Mouse (Mus musculus) CH12.LX (cell line): ENCODE data around the gene Mllt10. TPM values are rescaled to one million over a fixed set of nuclear protein-coding genes. Genes with fewer than 3 reads are reported as not detected.

ENCODE experiments used
- DNase-seq: peaks from one replicate; pipeline ENCODE4 v3.0.0-alpha.2; 2013; ENCODE audit errors: extremely low read depth
- H3K27ac ChIP-seq: 2 replicates; pipeline ENCODE4 v1.5.1; 2012; ENCODE audit warnings: low read depth, mild to moderate bottlenecking, control low read depth, moderate library complexity; ENCODE audit not compliant: insufficient read depth
- H3K27me3 ChIP-seq: replicated peaks from 2 replicates; pipeline ENCODE3; 2012; ENCODE audit warnings: inconsistent platforms
- H3K36me3 ChIP-seq, 2 experiments: replicated peaks in 1 of 2; 2 replicates each; pipeline versions ENCODE3 to v1.6.1; 2012; ENCODE audit warnings: inconsistent platforms in 1 of 2, low read length in 1 of 2, mild to moderate bottlenecking in 1 of 2, mixed read lengths in 1 of 2, moderate library complexity in 1 of 2; ENCODE audit not compliant: control insufficient read depth in 1 of 2, insufficient read depth in 1 of 2
- H3K4me1 ChIP-seq, 2 experiments: 2 replicates each; pipeline ENCODE4 v1.6.1; 2012; ENCODE audit warnings: inconsistent platforms in 1 of 2, moderate library complexity in 1 of 2; ENCODE audit not compliant: insufficient read depth in 2 of 2, control insufficient read depth in 1 of 2
- H3K4me2 ChIP-seq: 2 replicates; pipeline ENCODE4 v1.6.1; 2012; ENCODE audit warnings: low read depth, mild to moderate bottlenecking, control low read depth; ENCODE audit not compliant: poor library complexity, insufficient read depth, severe bottlenecking
- H3K4me3 ChIP-seq, 3 experiments: fragments of 150-350 bp in 1 of 3; sonication (generic) in 1 of 3; replicated peaks in 1 of 3; 2 replicates each; pipeline versions ENCODE3 to v1.5.1; 2011 to 2012; ENCODE audit warnings: low read depth in 2 of 3, low read length in 2 of 3, mild to moderate bottlenecking in 2 of 3, moderate library complexity in 2 of 3, control low read depth in 1 of 3, improper control_type of control experiment in 1 of 3, inconsistent platforms in 1 of 3, mixed read lengths in 1 of 3; ENCODE audit not compliant: poor library complexity in 1 of 3
- H3K79me2 ChIP-seq: replicated peaks from 2 replicates; pipeline ENCODE4 v1.6.1; 2012; ENCODE audit warnings: mild to moderate bottlenecking, moderate library complexity; ENCODE audit not compliant: control insufficient read depth, poor library complexity, insufficient read depth, severe bottlenecking; ENCODE audit errors: extremely low read depth
- H3K9ac ChIP-seq: 2 replicates; pipeline ENCODE4 v1.6.1; 2012; ENCODE audit warnings: low read depth, mild to moderate bottlenecking, control low read depth, moderate library complexity; ENCODE audit not compliant: insufficient read depth
- H3K9me3 ChIP-seq: replicated peaks from 2 replicates; pipeline ENCODE3; 2012; ENCODE audit warnings: low read length, inconsistent platforms, mixed read lengths
- BHLHE40 ChIP-seq: IDR thresholded peaks from 2 replicates; pipeline ENCODE4 v1.6.1; 2011; ENCODE audit warnings: mild to moderate bottlenecking, low read depth, low read length, improper control_type of control experiment
- CHD1 ChIP-seq: IDR thresholded peaks from 2 replicates; pipeline ENCODE4 v1.6.1; 2012; ENCODE audit warnings: low read depth, low read length, improper control_type of control experiment, inconsistent platforms
- ELF1 ChIP-seq: IDR thresholded peaks from 2 replicates; pipeline ENCODE4 v1.6.1; 2014; ENCODE audit warnings: low read depth, mild to moderate bottlenecking, inconsistent platforms, low read length, improper control_type of control experiment
- EP300 ChIP-seq: IDR thresholded peaks from 2 replicates; pipeline ENCODE4 v1.6.1; 2011; ENCODE audit warnings: low read length, improper control_type of control experiment
- HCFC1 ChIP-seq: IDR thresholded peaks from 2 replicates; pipeline ENCODE4 v1.6.1; 2012; ENCODE audit warnings: low read depth, mild to moderate bottlenecking, inconsistent platforms, low read length, improper control_type of control experiment
- MAFK ChIP-seq: IDR thresholded peaks from 2 replicates; pipeline ENCODE4 v1.6.1; 2011; ENCODE audit warnings: low read length, improper control_type of control experiment; ENCODE audit not compliant: insufficient replicate concordance
- MAX ChIP-seq: IDR thresholded peaks from 2 replicates; pipeline ENCODE4 v1.6.1; 2011; ENCODE audit warnings: low read length, improper control_type of control experiment
- MEF2A ChIP-seq: IDR thresholded peaks from 2 replicates; pipeline ENCODE4 v1.6.1; 2014; ENCODE audit warnings: low read depth, mild to moderate bottlenecking, inconsistent platforms, low read length, improper control_type of control experiment, borderline replicate concordance
- MYC ChIP-seq: IDR thresholded peaks from 2 replicates; pipeline ENCODE4 v1.6.1; 2011; ENCODE audit warnings: low read depth, mild to moderate bottlenecking, improper control_type of control experiment, low read length
- PAX5 ChIP-seq: IDR thresholded peaks from 2 replicates; pipeline ENCODE4 v1.6.1; 2012; ENCODE audit warnings: low read length, inconsistent platforms, mixed read lengths
- TBP ChIP-seq: conservative IDR thresholded peaks from 2 replicates; pipeline ENCODE4 v1.6.1; 2011; ENCODE audit warnings: low read depth, low read length, improper control_type of control experiment
- USF2 ChIP-seq: conservative IDR thresholded peaks from 2 replicates; pipeline ENCODE4 v1.6.1; 2011; ENCODE audit warnings: low read depth, low read length, improper control_type of control experiment
- ZC3H11A ChIP-seq: IDR thresholded peaks from 2 replicates; pipeline ENCODE4 v1.6.1; 2012; ENCODE audit warnings: low read depth, mild to moderate bottlenecking, inconsistent platforms, low read length, improper control_type of control experiment
- ZMIZ1 ChIP-seq: IDR thresholded peaks from 2 replicates; pipeline ENCODE4 v1.6.1; 2012; ENCODE audit warnings: low read depth, mild to moderate bottlenecking, inconsistent platforms, low read length, improper control_type of control experiment
- dilution Hi-C: fragments of 300-500 bp; cut with MboI; formaldehyde crosslinking; loops from 2 replicates; pipeline ENCODE4 v1.14.3; 2020; ENCODE audit warnings: low sequenced_read_pairs; ENCODE audit not compliant: extremely low pct_unique_long_range_greater_than_20kb, extremely low pct_ligation_motif_present
- in situ Hi-C: fragments of 300-500 bp; cut with MboI; formaldehyde crosslinking; loops from 3 replicates; pipeline ENCODE4 v1.14.3; 2019; ENCODE audit warnings: low sequenced_read_pairs, low pct_ligation_motif_present, low pct_unique_long_range_greater_than_20kb, mixed read lengths
- polyA plus RNA-seq: library from polyadenylated mRNA; unstranded; fragments of >175 nt; gene quantifications from 2 replicates; pipeline ENCODE4 v1.2.1, GENCODE M21; 2012; ENCODE audit warnings: low read depth; ENCODE audit not compliant: insufficient read length
- total RNA-seq, 2 experiments: library from RNA; depleted of rRNA; stranded (reverse); fragments of 300-350 nt in 1 of 2; fragments of >200 nt in 1 of 2; gene quantifications; 2 replicates each; pipeline ENCODE4 v1.2.3; 2012 to 2014

Mllt10 gene
- total and polyA plus RNA-seq, 3 experiments = 22.0 to 39.2 (median 27.2) TPM

DNA sequence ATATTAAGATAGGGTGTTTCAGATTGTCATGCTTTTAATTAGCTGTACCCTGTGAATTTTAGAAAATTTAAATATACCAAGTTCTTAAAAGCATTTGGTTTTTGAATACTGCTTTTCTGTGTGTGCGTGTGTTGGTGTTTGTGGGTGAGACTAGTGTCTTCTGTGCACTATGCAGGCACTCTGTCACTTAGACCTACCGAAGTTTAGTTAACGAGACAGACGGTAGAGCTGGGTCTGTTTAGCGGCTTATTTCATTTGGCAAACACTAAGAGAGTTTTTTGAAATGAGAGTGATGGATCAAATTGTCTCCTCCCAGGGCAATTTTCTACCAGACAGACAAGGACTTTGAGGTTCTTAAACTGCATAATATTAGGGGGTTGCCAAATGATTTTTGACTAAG lies 106.0 kb downstream of the Mllt10 start:
- Histone ChIP-seq H3K9me3 (no peaks in the 10 kb centered on the region), H3K4me1 (peaks cover 0 to 6% of the 10 kb centered on the region in 2 experiments; a peak in 1 of 4 replicates), H3K27ac (no peak overlapping the region), H3K36me3 (peaks cover 22 to 51% of the 10 kb centered on the region in 2 experiments), H3K27me3 (no peaks in the 10 kb centered on the region), H3K9ac (no peak overlapping the region), H3K4me2 (no peak overlapping the region), H3K79me2 (peaks cover 3% of the 10 kb centered on the region), H3K4me3 (no peak overlapping the region)
- TF ChIP-seq USF2 = no peak
- no peak for TF ChIP-seq TBP
- TF ChIP-seq MEF2A = no peak
- no peak for TF ChIP-seq ZC3H11A
- TF ChIP-seq CHD1 = no peak
- no peak for TF ChIP-seq EP300
- no peak for TF ChIP-seq ZMIZ1
- TF ChIP-seq BHLHE40 = no peak
- TF ChIP-seq MYC = no peak
- no peak for TF ChIP-seq PAX5
- dilution Hi-C loops = no loop called here
- no peak for DNase-seq
- in situ Hi-C loops = no loop called here

DNA sequence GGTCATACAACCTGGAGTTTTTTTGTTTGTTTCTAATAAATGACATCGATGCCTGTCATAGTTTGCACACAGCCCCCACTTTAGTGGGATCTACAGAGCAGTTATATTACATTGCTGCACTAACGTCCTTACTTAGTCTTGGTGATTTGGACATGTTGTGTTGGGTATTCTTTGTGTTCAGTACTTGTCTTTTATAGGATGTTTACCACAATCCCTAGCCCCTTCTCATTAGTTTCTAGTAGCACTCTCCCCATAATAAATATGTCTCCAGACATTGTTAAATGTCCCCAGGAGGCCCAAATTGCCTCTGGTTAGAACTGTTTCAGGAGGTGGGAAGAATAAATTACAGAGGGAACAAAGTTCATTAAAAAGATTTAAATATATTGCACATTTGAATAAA lies 110.5 kb downstream of the Mllt10 start:
- in situ Hi-C loops = no loop called here
- Histone ChIP-seq H3K27ac (no peak overlapping the region), H3K27me3 (no peaks in the 10 kb centered on the region), H3K4me1 (no peaks in the 10 kb centered on the region), H3K4me2 (no peak overlapping the region), H3K4me3 (no peak overlapping the region), H3K36me3 (peaks cover 23 to 49% of the 10 kb centered on the region in 2 experiments), H3K9me3 (no peaks in the 10 kb centered on the region), H3K9ac (no peak overlapping the region), H3K79me2 (peaks cover 3% of the 10 kb centered on the region)
- TF ChIP-seq HCFC1 (no peak), USF2 (no peak), ELF1 (no peak), MAX (no peak), MAFK (no peak), ZMIZ1 (no peak)
- DNase-seq = no peak
- dilution Hi-C loops = no loop called here
